Mouse (Mus musculus) adrenal gland, adult 18-20 months (tissue): ENCODE results near the gene Frat1. TPM values are rescaled to one million over a fixed set of nuclear protein-coding genes. Genes with fewer than 3 reads are reported as not detected.

Experiments used
- total RNA-seq, 2 experiments: library from RNA; stranded (reverse); gene quantifications; 1 replicate in 1 of 2; 2 replicates in 1 of 2; pipeline ENCODE4 v1.2.3; 2021

The Frat1 gene
- total RNA-seq, 2 experiments from 2014 or later = 4.1 to 4.9 TPM

Other genes starting within 250 kb of the Frat1 start
- gene Gm340, start 247.6 kb upstream of the Frat1 start, total RNA-seq = 10 to 100 TPM; 12.6 to 12.9 TPM
- gene Slit1, start 86.3 kb upstream of the Frat1 start, total RNA-seq = 1 to 10 TPM; 3.5 to 8.0 TPM
- gene Arhgap19, start 27.9 kb upstream of the Frat1 start, total RNA-seq = 1 to 10 TPM; 4.2 to 4.8 TPM
- gene Frat2, start 18.2 kb downstream of the Frat1 start, total RNA-seq = 1 to 10 TPM; 1.4 to 3.4 TPM
- 10 to 100 TPM; 17.0 to 20.7 TPM for gene Rrp12, start 66.2 kb downstream of the Frat1 start, total RNA-seq
- 100 to 1,000 TPM; 774 to 926 TPM for gene Pgam1, start 82.0 kb downstream of the Frat1 start, total RNA-seq
- 10 to 100 TPM; 25.8 to 26.8 TPM for gene Exosc1, start 103.5 kb downstream of the Frat1 start, total RNA-seq
- gene Zdhhc16, start 103.5 kb downstream of the Frat1 start, total RNA-seq = 10 to 100 TPM; 26.3 to 29.6 TPM
- gene Mms19, start 151.2 kb downstream of the Frat1 start, total RNA-seq = 10 to 100 TPM; 17.3 to 22.1 TPM
- 10 to 100 TPM; 16.4 to 17.4 TPM for gene Ubtd1, start 151.8 kb downstream of the Frat1 start, total RNA-seq
- under 1 TPM; 0.64 to 0.76 TPM for gene Ankrd2, start 206.0 kb downstream of the Frat1 start, total RNA-seq
- gene Hoga1, start 215.6 kb downstream of the Frat1 start, total RNA-seq = 1 to 10 TPM; 4.2 to 6.5 TPM
- gene 4933411K16Rik, start 222.3 kb downstream of the Frat1 start, total RNA-seq = under 1 TPM; 0.35 to 0.36 TPM